Mouse (Mus musculus): Measurements from ENCODE around the gene Ppt1.

The Ppt1 gene

DNA sequence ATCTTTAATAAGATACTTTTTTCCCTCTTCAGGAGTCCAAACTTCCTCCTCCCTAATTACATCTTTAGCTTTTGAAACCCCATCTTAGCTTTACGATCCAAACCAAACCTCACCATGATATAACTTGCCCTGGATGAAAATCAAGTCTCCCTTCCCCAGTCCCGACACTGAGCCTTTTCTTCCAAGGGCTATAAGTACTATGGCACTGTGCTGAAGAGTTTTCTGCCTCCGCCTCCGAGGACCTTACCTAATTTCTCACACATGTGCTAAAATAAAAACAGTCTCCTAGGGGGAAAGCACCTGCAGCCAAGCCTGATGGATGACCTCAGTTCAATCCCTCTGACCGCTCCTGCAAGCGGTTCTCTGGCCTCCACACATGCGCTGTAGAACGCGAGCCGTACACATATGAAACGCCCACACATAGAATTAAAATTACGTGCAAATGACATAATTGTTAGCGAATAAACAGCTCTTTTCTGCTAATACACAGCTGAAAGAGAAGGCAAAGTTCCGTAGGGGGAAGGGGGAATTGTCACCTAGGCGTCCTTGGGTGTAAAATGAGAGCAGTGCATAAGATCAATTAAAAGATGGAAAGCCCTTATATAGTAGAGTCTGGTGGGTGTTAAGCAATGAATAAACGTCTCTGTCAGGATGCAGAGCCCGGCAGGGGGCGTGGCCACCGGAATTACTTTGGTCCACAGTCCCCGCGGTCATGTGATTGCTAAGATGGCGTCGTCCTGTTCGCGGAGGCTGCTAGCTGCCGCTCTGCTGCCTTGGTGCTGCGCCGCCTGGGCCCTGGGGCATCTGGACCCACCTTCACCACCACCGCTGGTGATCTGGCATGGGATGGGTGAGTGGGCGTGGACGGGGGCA lies at the start of gene Ppt1:
TSS of gene Ppt1 (plus strand) at position 713 of the 873 bp plus-strand sequence.
- 2% methylated on average over 31 of the region's 31 CpGs for WGBS

DNA sequence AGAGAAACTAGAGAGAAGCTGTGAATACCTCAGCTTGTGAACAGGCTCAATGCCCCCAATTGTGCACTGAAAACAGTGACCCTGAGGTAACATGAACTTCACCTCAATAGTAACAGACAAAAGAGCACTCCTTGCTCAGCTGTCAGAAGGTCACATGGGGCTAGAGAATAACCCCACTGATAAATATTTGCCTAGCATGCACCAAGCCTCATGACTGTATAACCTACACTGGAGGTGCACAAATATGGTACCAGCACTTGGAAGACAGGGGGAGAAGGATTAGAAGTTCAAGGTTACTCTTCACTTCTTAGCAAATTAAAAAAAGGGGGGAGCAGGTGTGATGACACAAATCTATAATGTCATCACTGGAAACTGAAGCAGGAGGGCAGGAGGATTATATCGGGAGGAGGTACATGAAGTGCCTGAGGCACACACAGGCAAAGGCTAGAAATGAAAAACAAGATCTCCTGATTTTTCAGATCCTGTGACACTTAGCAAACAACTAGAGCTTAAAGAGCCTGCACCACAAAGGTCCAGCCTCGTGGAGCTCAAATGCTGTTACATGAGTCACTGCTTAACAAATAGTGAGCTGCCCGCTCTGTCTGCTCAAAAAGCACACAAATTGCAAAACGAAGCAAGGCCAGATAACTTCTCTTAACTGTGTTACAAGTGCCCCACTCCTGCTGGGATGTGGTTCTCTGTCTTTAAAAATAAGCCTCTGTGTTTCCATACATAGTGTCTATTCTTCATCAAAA lies 46.5 kb upstream of the Ppt1 start:
- WGBS, result 77% methylated on average over 4 of the region's 4 CpGs

DNA sequence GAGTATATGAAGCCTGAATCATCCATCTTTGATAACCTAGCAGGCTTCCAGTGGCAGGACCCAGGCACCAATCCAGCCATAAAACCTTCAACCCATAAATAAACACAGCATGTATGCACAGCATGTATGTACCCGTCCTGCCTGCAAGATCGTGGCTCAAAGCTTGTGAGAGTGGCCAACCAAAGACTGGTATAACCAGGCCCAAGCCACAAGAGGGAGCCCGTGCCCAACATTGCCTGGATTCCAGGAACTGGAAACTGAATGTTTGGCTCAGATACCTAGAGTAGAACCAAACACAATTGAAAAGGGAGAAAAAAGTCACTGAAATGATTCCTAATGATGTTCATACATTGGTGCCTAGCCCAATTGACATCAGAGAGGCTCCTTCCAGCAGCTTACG lies 27.9 kb upstream of the Ppt1 start:
- 14% methylated on average over 4 of the region's 4 CpGs for WGBS

DNA sequence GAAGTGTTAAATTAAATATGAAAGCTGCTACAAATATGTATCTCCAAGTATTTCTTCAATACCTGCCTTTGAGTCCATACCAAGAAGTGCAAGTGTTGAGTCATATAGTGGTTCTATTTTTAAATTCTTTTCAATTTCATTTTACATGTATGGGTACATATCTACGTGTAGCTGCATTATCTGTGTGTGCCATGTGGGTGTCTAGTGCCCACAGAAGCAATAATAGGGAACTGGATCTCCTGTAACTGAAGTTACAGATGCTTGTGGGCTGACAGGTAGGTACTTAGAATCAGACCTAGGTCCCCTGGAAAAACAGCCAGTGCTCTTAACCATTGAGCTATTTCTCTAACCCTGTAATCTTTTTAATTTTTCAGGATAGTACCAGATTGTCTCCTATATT lies 24.9 kb upstream of the Ppt1 start:
- WGBS, result 53% methylated on average over 1 of the region's 1 CpGs

DNA sequence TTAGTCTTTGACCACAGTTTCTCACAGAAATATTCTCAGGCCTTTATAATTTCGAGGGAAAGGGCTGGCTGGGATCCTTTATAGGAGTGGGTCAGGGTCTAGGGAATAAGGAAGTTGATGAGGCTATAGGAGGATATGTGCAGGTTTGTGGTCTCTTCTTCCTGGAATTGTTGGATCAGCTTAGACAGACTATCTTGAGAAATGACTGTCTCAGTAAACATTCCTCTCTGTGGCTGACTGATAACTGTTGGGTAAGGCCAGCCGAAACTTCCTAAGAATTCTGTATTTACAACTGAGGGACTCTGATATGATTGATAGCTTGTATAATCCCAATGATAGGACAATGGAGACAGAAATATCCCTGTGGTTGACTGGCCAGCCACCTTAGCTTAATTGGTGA lies 24.2 kb upstream of the Ppt1 start:
- WGBS, result 68% methylated on average over 2 of the region's 2 CpGs

DNA sequence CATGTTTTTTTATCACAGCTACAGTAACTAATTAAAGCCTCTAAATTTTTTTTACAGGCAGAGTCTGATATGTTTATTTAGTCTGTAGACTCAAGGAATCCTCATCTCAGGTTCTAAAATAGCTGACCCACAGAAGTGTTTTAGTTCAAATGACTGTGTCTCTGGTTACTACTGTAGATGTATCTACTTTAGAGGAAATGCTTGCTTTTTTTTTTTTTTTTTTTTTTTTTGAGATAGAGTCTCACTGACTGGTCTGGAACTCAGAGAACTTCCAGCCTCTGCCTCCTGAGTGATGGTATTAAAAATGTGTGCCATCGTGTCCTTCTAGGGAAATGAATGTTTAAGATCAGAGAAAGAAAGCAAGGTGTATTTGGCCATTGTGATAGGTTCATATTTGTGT lies 19.8 kb upstream of the Ppt1 start:
- WGBS, result 77% methylated on average over 1 of the region's 1 CpGs

DNA sequence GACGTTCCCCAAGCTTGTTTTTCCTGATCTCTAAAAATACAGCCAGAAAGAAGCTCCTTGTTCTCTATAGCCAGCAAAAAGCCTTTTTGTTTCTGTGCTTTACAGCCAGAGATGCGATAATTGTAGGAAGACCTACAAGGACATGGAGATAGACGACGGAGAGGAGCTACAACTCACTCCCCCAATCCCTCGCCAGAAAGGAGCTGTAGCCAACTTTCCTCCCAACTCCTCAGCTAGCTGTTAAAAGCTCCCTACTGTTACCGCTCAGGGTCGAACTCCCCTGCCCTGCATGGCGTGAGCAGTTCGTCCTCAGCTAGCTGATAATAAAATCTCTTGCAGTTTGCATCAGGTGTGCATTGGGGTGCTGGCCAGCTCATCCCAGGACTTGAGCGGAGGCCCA lies 15.1 kb upstream of the Ppt1 start:
- WGBS, result 38% methylated on average over 10 of the region's 10 CpGs

DNA sequence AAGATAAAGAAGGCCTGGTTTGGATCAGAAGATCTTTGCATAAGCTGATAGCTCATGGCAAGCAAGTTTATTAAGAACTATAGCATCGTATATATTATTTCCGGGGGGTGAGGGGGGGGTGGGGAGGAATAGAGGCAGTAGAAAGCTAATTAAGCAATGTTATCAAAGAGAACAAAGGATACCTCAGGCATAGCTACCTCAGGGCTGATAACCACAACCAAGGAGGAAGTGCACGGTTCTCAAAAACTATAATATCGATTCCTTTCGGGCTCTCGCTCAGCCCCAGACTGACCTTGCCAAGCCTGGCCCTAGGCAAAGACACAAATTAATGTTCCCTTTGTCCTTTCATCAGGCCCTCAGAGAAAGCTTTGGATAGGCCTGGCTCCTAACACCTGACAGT lies 6.7 kb upstream of the Ppt1 start:
- 95% methylated on average over 6 of the region's 6 CpGs for WGBS

DNA sequence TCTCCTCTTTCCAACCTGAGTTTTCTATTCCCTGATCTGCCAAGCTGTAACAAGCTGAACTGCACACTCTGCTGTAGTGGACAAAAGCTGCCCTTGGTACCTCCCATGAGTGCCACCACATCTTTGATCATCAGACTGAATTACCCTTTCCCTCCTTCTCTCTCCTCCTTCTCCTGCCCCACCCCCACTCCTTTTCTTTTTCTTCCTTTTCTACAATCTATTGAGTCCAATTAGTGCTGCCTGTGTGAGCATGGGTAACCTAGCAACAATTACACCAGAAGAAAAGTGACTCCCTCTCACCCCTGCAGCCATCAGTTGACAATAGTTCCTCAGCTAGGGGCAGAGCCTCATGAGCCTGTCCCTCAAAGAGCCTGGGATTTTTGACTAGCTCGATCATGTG lies 4.2 kb upstream of the Ppt1 start:
- WGBS, result 37% methylated on average over 1 of the region's 1 CpGs

DNA sequence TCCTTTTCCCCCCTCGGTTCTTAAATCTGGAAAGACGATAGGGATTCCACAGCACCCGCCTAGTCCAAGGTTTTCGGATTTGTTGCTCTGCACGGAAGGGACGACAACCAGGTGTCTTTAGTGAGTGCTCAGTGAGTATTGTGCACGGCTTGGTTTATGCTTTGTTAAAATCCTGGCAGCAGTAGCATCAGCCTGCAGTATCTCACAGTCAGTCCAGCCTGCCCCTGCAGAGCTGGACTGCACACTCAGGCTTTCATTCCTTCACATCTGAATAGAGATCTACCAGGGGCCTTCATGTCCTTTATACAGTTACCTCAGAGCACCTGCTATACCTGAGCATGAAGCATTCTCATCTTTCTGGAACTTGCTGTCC lies 347 bp downstream of the Ppt1 start:
- WGBS, result 2% methylated on average over 7 of the region's 7 CpGs

DNA sequence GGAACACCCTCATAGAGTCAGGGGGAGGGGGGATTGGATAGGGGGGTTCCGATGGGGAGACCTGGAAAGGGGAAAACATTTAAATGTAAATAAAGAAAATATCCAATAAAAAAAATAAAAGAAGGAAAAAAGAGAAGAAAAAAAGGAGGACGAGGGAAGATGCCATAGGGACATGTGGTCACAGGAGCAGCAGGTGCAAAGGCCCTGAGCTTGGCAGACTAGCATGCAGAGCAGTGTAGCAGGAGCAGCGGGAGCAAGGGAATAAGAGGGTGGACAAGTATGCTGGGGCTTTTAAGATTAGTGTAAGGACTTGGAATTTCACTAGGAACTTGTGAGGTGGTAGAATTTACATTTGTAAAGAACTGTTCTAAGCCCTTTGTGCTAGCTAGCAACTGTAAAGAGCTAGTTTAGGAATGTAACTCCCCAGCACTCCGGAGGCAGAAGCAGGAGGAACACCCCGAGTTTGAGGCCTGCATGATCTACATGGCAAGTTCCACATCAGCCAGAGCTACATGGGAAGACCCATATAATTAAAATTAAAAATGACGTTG lies 1.2 kb downstream of the Ppt1 start:
- WGBS, result 51% methylated on average over 6 of the region's 6 CpGs

DNA sequence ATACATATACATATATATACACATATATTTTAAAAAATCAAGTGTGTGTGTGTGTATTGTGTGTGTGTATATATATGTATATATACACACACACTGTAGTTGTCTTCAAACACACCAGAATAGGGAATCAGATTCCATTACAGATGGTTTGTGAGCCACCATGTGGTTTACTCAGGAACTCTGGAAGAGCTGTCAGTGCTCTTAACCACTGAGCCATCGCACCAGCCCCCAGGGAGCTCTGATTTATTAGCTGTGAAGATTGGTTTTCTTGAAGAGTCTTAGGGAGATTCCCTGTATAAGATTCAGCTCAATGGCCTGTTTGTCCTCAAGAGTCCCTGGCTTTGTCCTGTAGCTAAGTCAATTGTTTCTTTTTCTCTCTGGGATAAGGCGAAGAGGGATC lies 2.0 kb downstream of the Ppt1 start:
- WGBS, result 69% methylated on average over 2 of the region's 2 CpGs

DNA sequence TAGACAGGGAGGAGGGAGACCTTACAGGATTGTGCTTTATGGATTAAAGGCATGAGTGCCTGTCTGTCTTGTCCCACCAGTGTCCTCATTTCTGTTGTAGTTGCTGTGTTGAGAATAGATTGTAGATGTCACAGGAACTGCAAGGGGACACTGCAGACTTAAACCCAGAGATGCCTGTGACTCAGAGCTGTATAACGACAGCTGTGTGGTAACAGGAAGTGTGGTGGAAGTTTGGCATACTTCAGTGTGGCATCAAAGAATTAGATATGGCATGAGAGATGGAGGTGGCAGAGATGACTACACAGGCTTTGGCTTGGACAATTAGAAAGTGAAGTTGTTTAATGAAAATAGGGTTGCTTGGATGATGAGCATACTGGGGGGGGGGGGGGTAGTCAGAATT lies 2.4 kb downstream of the Ppt1 start:
- 15% methylated on average over 1 of the region's 1 CpGs for WGBS

DNA sequence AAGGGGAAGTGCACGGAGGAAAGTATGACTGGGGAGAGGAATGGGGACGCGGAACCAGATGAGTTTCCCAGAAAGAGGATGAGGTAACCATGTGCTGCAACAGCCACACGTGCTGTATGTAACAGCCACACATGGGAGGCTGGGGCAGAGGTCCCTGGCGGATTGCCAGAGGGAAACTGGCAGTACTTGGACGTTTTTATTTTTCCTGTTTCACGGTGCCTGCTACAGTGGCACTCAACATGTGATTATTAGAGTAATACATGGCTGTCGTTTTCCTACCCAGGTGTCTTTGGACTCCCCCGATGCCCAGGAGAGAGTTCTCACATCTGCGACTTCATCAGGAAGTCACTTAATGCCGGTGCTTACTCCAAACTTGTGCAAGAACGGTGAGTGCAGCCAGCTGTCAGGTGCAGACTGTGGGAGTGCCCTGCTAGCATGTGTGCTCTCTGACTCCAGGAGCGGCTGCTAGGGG lies 12.1 kb downstream of the Ppt1 start:
- WGBS, result 62% methylated on average over 13 of the region's 13 CpGs

DNA sequence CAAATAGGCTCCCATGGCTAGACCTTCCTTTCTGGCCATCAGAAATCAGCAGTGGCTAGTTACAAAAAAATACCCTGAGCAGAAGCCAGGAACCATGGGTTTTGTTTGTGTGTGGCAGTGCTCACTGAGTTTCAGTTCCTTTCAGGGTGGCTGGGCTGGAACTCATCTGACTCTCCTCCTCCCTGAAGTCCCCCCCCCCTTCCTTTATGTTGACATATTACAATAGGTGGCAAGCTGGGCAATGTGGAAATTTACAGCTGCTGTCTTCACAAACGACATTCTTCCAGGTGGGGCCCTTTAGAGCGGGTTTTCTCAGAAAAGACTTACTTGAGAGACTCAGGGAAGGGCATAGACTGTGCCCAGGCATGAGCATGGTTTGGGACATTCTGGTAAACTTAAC lies 17.6 kb downstream of the Ppt1 start:
- WGBS, result 38% methylated on average over 2 of the region's 2 CpGs

DNA sequence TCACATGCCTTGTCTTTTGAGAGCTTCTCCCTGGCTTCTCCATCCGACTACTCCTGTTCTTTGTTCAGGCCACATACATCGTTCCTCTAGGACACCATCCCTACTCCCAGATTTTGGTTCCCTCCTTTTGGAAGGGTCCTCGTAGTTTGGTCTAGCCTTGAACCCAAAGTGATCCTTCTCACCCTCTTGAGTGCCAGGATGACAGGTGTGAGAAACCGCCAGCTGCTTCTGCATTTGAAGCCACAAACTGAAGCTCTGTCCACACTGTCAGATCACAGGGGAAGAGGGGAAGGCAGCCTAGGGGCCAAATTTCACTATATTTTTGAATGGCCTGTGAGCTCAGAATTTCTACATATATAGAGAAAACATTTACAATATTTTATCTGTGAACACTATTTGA lies 18.7 kb downstream of the Ppt1 start:
- WGBS, result 75% methylated on average over 4 of the region's 4 CpGs

DNA sequence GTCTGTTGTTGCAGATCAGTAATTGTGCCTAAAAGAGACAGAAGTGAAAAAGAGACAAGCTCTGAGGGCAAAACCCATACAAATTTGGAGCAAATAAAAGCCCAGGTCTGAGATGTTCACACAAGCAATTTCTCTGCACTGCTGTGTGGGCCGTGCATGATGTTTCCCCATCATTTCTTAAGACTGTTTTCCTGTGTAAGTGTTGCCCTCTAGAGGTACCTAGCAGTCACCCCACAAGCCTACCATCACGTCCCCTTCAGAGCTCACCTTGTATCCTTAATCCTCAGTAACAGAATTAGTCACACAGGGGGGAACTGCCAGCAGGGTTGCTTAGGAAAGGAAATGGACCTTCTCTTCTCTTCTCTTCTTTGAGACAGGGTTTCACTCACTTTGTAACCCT lies 21.9 kb downstream of the Ppt1 start:
- 27% methylated on average over 2 of the region's 2 CpGs for WGBS

DNA sequence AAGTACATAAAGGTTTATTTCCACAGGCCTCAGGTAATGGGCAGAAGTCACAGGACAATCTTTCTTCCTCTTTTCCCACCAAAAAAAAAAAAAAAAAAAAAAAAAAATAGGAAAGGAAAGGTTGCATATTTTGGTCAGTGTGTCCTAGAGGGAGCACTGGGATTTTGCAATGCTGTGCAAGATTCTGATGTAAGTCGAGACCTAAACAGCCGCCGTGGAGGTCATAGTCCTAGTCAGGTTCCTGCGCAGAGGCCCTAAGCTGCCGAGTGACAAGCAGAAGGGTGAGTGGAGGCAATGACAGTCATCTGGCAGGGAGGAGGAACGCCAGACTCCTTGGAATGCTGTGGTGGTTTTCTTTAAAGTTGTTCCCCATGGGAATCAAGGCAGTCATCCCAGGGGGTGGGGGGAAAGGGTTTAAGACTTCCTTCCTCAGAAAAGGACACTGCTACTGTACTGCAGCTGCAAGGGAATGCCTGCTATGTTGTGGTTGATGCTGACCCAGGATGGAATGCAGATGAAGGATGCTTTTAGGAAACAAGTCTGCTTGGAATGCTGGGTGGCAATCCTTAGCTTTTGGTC lies 23.1 kb downstream of the Ppt1 start:
- WGBS, result 55% methylated on average over 6 of the region's 6 CpGs

DNA sequence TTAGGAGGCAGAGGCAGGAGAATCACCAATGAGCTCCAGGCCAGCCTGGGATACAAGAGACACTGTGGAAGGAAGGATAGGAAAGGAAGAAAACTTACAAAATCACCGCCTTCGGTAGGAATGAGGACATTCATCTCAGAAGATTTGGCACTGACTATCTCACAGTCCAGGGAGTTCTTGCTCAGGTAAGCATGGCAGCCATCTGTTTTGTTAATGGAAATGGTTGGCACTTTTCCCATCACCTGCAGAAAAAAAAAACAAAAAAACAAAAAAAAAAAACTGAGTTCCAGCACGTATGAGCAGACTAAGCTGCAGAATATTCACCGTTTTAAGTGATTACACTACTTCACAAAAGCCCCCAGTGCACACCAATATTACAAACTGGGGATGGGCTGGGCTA lies 25.8 kb downstream of the Ppt1 start:
- WGBS, result 85% methylated on average over 4 of the region's 4 CpGs

DNA sequence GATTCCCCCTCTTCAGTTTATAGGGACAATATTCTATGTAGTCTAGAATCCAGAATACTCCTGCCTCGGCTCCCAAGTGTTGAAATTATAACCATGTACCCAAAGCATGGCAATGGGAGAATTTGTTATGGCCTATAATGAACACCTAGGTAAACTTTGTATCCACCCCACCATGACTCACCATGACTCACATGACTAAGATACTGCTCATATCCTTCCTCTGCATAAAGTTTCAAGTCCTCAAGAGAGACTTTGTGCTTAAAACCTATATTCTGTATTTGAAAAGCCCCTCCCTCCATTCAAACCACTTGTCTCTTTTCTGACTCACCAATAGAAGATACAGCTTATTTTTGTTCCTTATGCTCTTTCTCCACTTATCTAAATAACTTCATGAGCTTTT lies 32.0 kb downstream of the Ppt1 start:
- 45% methylated on average over 1 of the region's 1 CpGs for WGBS

DNA sequence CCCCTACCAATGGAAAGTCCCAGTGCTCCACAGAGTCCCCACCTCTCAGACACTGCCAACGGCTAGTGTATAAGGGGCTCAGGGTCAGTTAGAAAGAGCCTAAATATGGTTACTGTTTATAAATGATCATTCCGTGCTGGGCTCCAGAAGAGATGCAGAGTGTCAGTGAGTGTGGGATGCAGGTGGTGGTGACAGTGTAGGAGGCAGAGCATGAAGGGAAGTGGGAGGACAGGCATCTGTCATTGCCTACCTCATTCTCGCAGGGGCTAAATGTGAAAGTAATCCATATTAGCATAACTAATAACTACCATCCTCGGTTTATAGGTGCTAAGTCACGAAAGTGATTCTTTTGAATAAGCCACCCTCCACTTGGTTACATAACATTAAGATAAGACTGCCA lies 34.7 kb downstream of the Ppt1 start:
- 39% methylated on average over 5 of the region's 5 CpGs for WGBS

DNA sequence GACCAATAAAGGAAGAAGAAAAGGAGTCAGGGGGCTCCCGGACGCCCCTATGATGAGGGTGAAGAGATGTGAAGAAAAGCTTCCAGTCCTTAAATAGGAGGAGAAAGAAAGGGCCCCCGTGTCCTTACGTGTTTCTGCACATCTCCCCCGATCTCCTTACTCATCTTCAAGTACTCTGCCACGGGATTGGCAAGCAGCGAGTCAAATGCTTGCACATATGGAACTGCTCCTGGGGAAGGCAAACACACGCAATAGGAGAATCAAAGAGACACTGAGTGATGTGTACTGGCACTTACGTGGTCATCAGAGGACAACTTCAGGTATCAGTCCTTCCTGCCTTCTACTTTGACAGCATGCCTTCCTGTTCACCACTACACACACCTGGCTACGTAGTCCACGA lies 35.2 kb downstream of the Ppt1 start:
- 56% methylated on average over 11 of the region's 11 CpGs for WGBS

DNA sequence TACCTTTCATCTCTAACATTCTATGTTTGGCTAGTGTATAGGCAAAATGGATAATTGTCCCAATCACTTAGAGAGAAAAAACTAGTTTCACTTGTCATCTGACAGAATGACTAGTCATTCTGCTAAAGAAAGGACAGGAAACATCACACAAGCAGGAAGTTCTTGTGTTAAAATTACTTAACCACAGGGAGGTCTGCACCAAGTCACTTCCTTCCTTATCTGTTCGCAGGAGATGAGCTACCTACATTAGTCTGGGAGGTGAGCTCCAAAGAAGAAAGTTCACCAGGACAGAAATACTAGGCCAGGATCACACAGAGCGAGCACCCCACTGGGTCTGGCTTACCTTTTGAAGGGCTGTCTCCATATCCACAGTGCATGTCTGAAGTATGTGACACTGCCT lies 35.9 kb downstream of the Ppt1 start:
- WGBS, result 66% methylated on average over 2 of the region's 2 CpGs
